Mouse (Mus musculus): ENCODE results near the gene Atl3. TPM values are rescaled to one million over a fixed set of nuclear protein-coding genes. Genes with fewer than 3 reads are reported as not detected.
"Not testable (repeated sequence)": the region's sequence is repeated elsewhere in the genome, so short reads cannot be mapped to it uniquely, and the experiment has no call there.

The Atl3 gene
- total RNA-seq, 2 experiments from 2014 or later, result 24.7 to 28.4 TPM

GRCm38 (mm10) chr19:7495221-7496038 is 1.6 kb downstream of the Atl3 start:
- intact Hi-C loops (cut with DNase I), result no loop called here
- no peak for DNase-seq

GRCm38 (mm10) chr19:7496070-7496469 is 2.2 kb downstream of the Atl3 start:
- DNase-seq; intact Hi-C loops (cut with DNase I): not testable (repeated sequence)

GRCm38 (mm10) chr19:7498816-7499215 is 5.0 kb downstream of the Atl3 start:
- no peak for DNase-seq

DNA sequence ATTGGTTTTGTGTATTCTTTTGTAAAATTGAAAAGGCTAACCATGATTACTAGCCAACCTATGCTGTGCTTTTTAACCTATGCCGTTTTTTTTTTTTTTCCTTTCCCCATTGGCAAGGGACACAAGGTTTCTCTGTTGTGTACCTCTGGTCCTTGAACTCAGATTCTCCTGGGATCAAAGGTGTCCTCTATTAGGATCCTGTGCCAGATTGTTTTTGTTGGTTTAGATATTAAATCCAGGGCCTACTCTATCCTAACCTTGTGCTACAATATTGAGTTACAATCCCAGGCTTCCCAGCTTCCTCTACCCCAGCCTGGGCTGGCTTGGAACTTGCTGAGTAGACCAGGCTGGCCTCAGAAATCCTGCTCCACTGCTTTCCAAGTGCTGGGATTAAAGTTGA is 6.9 kb downstream of the Atl3 start:
- no peak for DNase-seq
- intact Hi-C loops (cut with DNase I), result no loop called here

More at GRCm38 (mm10) chr19:7498816-7499215, 5.0 kb downstream of the Atl3 start:
- intact Hi-C loops (cut with DNase I), result no loop called here

GRCm38 (mm10) chr19:7502432-7502831 is 8.6 kb downstream of the Atl3 start:
- intact Hi-C loops (cut with DNase I), result no loop called here
- no peak for DNase-seq

DNA sequence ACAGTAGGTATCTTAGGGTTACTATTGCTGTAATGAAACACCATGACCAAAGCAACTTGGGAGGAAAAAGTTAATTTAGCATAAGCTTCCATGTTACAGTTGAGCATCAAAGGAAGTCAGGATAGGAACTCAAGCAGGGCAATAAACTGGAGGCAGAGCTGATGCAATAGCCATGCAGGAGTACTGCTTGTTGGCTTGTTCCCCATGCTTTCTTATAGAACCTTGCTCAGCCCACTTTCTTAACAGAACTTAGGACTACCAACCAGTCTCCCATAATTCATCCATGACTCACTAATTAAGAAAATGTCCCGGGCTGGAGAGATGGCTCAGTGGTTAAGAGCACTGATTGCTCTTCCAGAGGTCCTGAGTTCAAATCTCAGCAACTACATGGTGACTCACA is 12.5 kb downstream of the Atl3 start:
- DNase-seq, result no peak
- intact Hi-C loops (cut with DNase I), result no loop called here

GRCm38 (mm10) chr19:7508026-7508425 is 14.2 kb downstream of the Atl3 start:
- intact Hi-C loops (cut with DNase I), result no loop called here
- DNase-seq, result no peak

DNA sequence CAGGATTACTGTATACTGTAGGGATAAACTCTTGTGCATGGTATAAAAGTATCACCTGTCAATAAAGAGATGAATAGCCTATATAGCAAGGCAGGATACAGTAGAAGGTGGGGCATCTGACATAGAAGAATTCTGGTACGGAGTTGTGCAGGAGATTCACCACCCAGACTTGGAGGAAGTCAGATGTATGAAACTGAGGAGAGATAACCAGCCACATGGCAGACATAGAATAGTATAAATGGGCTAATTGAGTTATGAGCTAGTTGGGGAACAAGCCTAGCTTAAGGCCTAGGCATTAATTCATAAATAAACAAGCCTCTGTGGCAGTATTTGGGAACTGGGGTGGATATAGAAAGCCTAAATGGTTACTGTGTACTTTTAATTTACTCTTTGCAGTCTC is 22.6 kb downstream of the Atl3 start:
- intact Hi-C loops (cut with DNase I), result no loop called here
- no peak for DNase-seq

DNA sequence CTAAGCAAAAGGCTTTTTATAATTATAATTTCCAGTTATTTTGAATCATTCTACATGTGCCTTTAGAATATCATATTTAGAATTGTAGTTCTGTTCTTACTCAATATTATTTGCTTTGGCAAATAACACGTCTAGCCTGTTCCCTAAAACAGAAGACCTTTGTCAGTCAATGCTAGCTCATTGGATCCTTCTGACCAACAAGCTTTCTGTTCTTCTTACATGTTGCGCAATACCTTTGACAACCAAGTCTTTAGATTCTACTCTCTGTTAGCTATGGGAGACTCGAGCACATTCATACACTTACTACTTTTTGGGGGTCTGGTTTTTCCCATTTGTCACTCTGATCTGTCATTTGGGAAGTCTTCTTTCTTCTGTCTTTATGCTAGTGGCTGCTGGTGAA is 27.8 kb downstream of the Atl3 start:
- intact Hi-C loops (cut with DNase I), result loop anchor here (5.0 kb wide), 1 partner anchor 79 kb away; no protein-coding TSS in a partner anchor
- DNase-seq, result no peak

DNA sequence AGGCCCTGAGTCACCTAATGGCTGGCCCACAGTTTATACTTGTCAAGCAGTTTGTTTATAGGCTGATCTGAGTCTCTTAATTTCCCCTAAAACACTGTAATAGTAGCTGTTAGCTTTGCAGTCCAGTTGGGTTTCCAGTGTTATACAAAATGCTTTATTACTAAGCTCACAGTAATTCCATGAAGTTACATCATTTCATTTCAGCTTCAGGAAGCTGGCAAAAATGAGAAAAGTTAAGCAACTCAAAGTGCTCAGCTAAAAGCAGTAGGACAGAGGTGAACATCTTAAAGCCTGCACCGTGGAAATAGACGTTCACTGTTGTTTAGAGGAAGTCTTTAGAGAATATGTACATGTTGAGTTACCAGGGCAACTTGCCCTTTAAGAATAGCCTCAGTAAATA is 29.0 kb downstream of the Atl3 start:
- DNase-seq, result no peak
- intact Hi-C loops (cut with DNase I), result loop anchor here (5.0 kb wide), 1 partner anchor 81 kb away; no protein-coding TSS in a partner anchor

- DNase-seq, result peak in 1 of 2 experiments; percentile 32
- intact Hi-C loops (cut with DNase I), result loop anchor here (5.0 kb wide), 1 partner anchor 81 kb away; no protein-coding TSS in a partner anchor
Observed at GRCm38 (mm10) chr19:7523292-7523691, 29.5 kb downstream of the Atl3 start.

GRCm38 (mm10) chr19:7523781-7524180 is 29.9 kb downstream of the Atl3 start:
- no peak for DNase-seq
- intact Hi-C loops (cut with DNase I), result loop anchor here (5.0 kb wide), 1 partner anchor 81 kb away; no protein-coding TSS in a partner anchor

GRCm38 (mm10) chr19:7524879-7525278 is 31.0 kb downstream of the Atl3 start:
- no peak for DNase-seq
- intact Hi-C loops (cut with DNase I), result loop anchor here (5.0 kb wide), 1 partner anchor 83 kb away; no protein-coding TSS in a partner anchor

GRCm38 (mm10) chr19:7528639-7529428 is 35.0 kb downstream of the Atl3 start:
- DNase-seq, result peak; percentile 68 to 78
- intact Hi-C loops (cut with DNase I), result loop anchor here (1.0 to 2.0 kb wide), 2 partner anchors 66 to 88 kb away; no protein-coding TSS in a partner anchor

- intact Hi-C loops (cut with DNase I), result no loop called here
- DNase-seq, result no peak
Observed at GRCm38 (mm10) chr19:7531906-7532305, 38.1 kb downstream of the Atl3 start.

DNA sequence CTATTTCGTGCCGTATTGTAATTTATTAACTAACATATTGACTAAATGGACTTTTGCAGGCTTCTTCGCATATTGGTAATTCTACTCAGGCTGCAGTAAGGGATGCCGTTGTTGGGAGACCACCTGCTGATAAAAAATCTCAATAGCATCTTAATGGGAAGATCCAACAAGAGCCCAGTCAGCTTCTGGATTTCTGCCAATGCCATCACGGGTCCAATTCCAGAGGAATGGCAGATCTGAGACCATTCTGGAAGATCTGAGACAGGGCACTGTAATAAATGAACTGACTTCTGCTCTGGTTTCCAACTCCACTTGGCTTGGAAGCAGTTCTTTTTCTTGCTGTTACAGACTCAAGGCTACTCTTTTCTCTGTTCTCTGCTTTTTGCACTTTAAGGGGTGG is 40.1 kb downstream of the Atl3 start:
- DNase-seq, result no peak
- intact Hi-C loops (cut with DNase I), result no loop called here

- no peak for DNase-seq
- intact Hi-C loops (cut with DNase I), result no loop called here
Observed at GRCm38 (mm10) chr19:7548924-7549323, 55.1 kb downstream of the Atl3 start.

- DNase-seq, result no peak
- intact Hi-C loops (cut with DNase I), result no loop called here
Observed at GRCm38 (mm10) chr19:7551550-7552300, 57.9 kb downstream of the Atl3 start.

DNA sequence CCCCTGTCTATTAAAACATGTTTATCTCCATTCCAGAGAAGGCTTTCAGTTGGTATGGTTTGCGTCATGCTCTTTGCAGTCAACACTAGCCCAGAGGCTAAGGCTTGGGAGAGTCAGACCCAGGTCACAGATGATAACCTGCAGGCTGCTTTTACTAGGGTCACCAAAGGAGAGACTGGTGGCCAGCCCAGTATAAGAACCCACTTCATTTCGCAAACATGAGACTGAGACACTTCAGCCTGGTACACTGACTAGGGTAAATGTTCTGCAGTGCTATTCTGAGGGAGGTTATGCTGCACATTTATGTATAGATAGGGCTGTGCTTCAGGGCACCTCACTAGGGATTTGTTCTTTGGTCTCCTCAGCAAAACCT is 58.4 kb downstream of the Atl3 start:
- intact Hi-C loops (cut with DNase I), result no loop called here
- no peak for DNase-seq

- intact Hi-C loops (cut with DNase I), result no loop called here
- DNase-seq, result no peak
Observed at GRCm38 (mm10) chr19:7553441-7553840, 59.6 kb downstream of the Atl3 start.
